Mouse (Mus musculus): ENCODE results near the gene Sspo. TPM values are rescaled to one million over a fixed set of nuclear protein-coding genes. Genes with fewer than 3 reads are reported as not detected.

Sspo gene
- not detected for polyA plus RNA-seq (2014; fragmentation: Illumina TruSeq; extraction: RNeasy Lipid Tissue Mini Kit (QIAGEN cat#74804); ENCODE audit: low read depth, low replicate concordance)

DNA sequence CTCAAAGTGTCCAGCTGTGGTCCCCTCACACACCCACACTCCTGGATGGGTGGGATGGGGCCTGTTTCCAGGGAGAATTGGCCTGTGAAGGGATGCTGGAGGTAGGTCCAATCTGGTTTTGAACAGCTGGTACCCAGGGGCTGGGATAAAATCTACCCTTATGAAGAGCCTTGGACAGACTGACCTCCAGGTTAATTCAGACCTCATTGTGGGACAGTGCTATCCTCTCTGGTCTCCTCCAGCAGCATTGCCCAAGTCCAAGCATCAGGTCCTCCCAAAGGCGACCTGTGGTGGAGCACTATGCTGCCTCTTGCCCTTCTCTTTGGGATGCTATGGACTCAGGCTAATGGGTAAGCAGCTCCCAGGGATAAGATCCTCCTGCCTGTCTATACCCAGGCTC is at the start of gene Sspo:
TSS of gene Sspo (plus strand) at position 301 of the 400 bp plus-strand sequence.

GRCm38 (mm10) chr6:48445181-48446101 is 2.6 kb upstream of the Sspo start, which contains the start of gene Zfp467:
Gene Zfp467, minus strand, starts transcription at chr6:48445825.

GRCm38 (mm10) chr6:48537105-48537954 is 89.3 kb downstream of the Sspo start, which contains the start of gene Atp6v0e2:
Gene Atp6v0e2, plus strand, starts transcription at chr6:48537615.

Other genes with a start within 250 kb of the Sspo start
- gene Krba1, start 52.6 kb upstream of the Sspo start, polyA plus RNA-seq (2014; fragmentation: Illumina TruSeq; extraction: RNeasy Lipid Tissue Mini Kit (QIAGEN cat#74804); ENCODE audit: low read depth, low replicate concordance): 2.4 TPM
- 10.0 TPM for gene Zfp467, start 2.4 kb upstream of the Sspo start, polyA plus RNA-seq (2014; fragmentation: Illumina TruSeq; extraction: RNeasy Lipid Tissue Mini Kit (QIAGEN cat#74804); ENCODE audit: low read depth, low replicate concordance)
- gene Atp6v0e2, start 89.4 kb downstream of the Sspo start, polyA plus RNA-seq (2014; fragmentation: Illumina TruSeq; extraction: RNeasy Lipid Tissue Mini Kit (QIAGEN cat#74804); ENCODE audit: low read depth, low replicate concordance): 0.40 TPM
- 5.0 TPM for gene Lrrc61, start 106.6 kb downstream of the Sspo start, polyA plus RNA-seq (2014; fragmentation: Illumina TruSeq; extraction: RNeasy Lipid Tissue Mini Kit (QIAGEN cat#74804); ENCODE audit: low read depth, low replicate concordance)
- 262 TPM for gene Rarres2, start 124.6 kb downstream of the Sspo start, polyA plus RNA-seq (2014; fragmentation: Illumina TruSeq; extraction: RNeasy Lipid Tissue Mini Kit (QIAGEN cat#74804); ENCODE audit: low read depth, low replicate concordance)
- gene Gm45021, start 141.4 kb downstream of the Sspo start, polyA plus RNA-seq (2014; fragmentation: Illumina TruSeq; extraction: RNeasy Lipid Tissue Mini Kit (QIAGEN cat#74804); ENCODE audit: low read depth, low replicate concordance): not detected
- 15.9 TPM for gene Repin1, start 145.7 kb downstream of the Sspo start, polyA plus RNA-seq (2014; fragmentation: Illumina TruSeq; extraction: RNeasy Lipid Tissue Mini Kit (QIAGEN cat#74804); ENCODE audit: low read depth, low replicate concordance)
- gene Gm44965, start 145.7 kb downstream of the Sspo start, polyA plus RNA-seq (2014; fragmentation: Illumina TruSeq; extraction: RNeasy Lipid Tissue Mini Kit (QIAGEN cat#74804); ENCODE audit: low read depth, low replicate concordance): not detected
- gene Zfp775, start 153.8 kb downstream of the Sspo start, polyA plus RNA-seq (2014; fragmentation: Illumina TruSeq; extraction: RNeasy Lipid Tissue Mini Kit (QIAGEN cat#74804); ENCODE audit: low read depth, low replicate concordance): 0.08 TPM
- not detected for gene AI854703, start 178.5 kb downstream of the Sspo start, polyA plus RNA-seq (2014; fragmentation: Illumina TruSeq; extraction: RNeasy Lipid Tissue Mini Kit (QIAGEN cat#74804); ENCODE audit: low read depth, low replicate concordance)
- gene Gimap8, start 199.0 kb downstream of the Sspo start, polyA plus RNA-seq (2014; fragmentation: Illumina TruSeq; extraction: RNeasy Lipid Tissue Mini Kit (QIAGEN cat#74804); ENCODE audit: low read depth, low replicate concordance): 8.2 TPM
- gene Gimap9, start 227.9 kb downstream of the Sspo start, polyA plus RNA-seq (2014; fragmentation: Illumina TruSeq; extraction: RNeasy Lipid Tissue Mini Kit (QIAGEN cat#74804); ENCODE audit: low read depth, low replicate concordance): 31.5 TPM
- gene Gimap4, start 236.3 kb downstream of the Sspo start, polyA plus RNA-seq (2014; fragmentation: Illumina TruSeq; extraction: RNeasy Lipid Tissue Mini Kit (QIAGEN cat#74804); ENCODE audit: low read depth, low replicate concordance): 32.8 TPM

Data from liver, adult 10 weeks (tissue).